Mouse (Mus musculus) heart, adult 2 months (tissue): ENCODE results near the gene Lsm14a. TPM values are rescaled to one million over a fixed set of nuclear protein-coding genes. Genes with fewer than 3 reads are reported as not detected.
A peak's percentile ranks its signal among the peaks of the same experiment; 100 is the strongest.
"Not testable (repeated sequence)": the region's sequence is repeated elsewhere in the genome, so short reads cannot be mapped to it uniquely, and the experiment has no call there.

ENCODE experiments used
- DNase-seq, 2 experiments: peaks; one replicate each; pipeline ENCODE4 v3.0.0; 2021
- H3K27ac ChIP-seq: fragments of 200-600 bp; 2 replicates; pipeline ENCODE4 v1.8.1; 2022
- H3K27me3 ChIP-seq: fragments of 200-500 bp; 2 replicates; pipeline ENCODE4 v1.6.1; 2012; ENCODE audit warnings: mild to moderate bottlenecking, low read length, inconsistent platforms, mixed read lengths; ENCODE audit not compliant: control insufficient read depth, insufficient read depth
- H3K36me3 ChIP-seq: fragments of 200-500 bp; 2 replicates; pipeline ENCODE4 v1.6.1; 2012; ENCODE audit warnings: low read length, inconsistent platforms; ENCODE audit not compliant: control insufficient read depth, insufficient read depth
- H3K4me1 ChIP-seq: fragments of 200-500 bp; 2 replicates; pipeline ENCODE4 v1.6.1; 2011; ENCODE audit warnings: low read length; ENCODE audit not compliant: control insufficient read depth, insufficient read depth
- H3K4me3 ChIP-seq: fragments of 200-600 bp; 2 replicates; pipeline ENCODE4 v1.8.1; 2022
- H3K79me2 ChIP-seq: fragments of 200-500 bp; replicated peaks from 2 replicates; pipeline ENCODE4 v1.6.1; 2012; ENCODE audit warnings: mild to moderate bottlenecking, inconsistent platforms, low read length, moderate library complexity, mixed read lengths; ENCODE audit not compliant: control insufficient read depth, insufficient read depth
- H3K9ac ChIP-seq: fragments of 200-500 bp; 2 replicates; pipeline ENCODE4 v1.6.1; 2012; ENCODE audit warnings: low read depth, mild to moderate bottlenecking, control low read depth, inconsistent platforms, low read length, mixed read lengths
- CTCF ChIP-seq: fragments of 200-600 bp; IDR thresholded peaks from 2 replicates; pipeline ENCODE4 v1.8.1; 2022; ENCODE audit warnings: antibody characterized with exemption, mild to moderate bottlenecking, moderate library complexity
- EP300 ChIP-seq: fragments of 200-500 bp; IDR thresholded peaks from 2 replicates; pipeline ENCODE4 v1.6.1; 2011; ENCODE audit warnings: low read depth, low read length, control low read depth; ENCODE audit not compliant: insufficient read depth
- POLR2A ChIP-seq: fragments of 200-500 bp; IDR thresholded peaks from 2 replicates; pipeline ENCODE4 v1.6.1; 2011; ENCODE audit warnings: mild to moderate bottlenecking, low read depth, low read length, control low read depth; ENCODE audit not compliant: insufficient read depth
- WGBS: fragments of 180-500 bp; shearing (Covaris S2); methylation state at CpG from one replicate; pipeline ENCODE4 v1.1.7; 2018; 5-methylcytosine and 5-hydroxymethylcytosine counted together
- intact Hi-C: fragments of 180-260 bp; cut with DNase I; formaldehyde crosslinking; loops from one replicate; pipeline ENCODE4 v1.15.1; 2025
- polyA plus RNA-seq: library from polyadenylated mRNA; depleted of rRNA; stranded (reverse); fragments of >200 nt; gene quantifications from 2 replicates; pipeline ENCODE4 v1.2.3, GENCODE M21; 2012
- total RNA-seq, 2 experiments: library from RNA; stranded (reverse); gene quantifications; 2 replicates each; pipeline ENCODE4 v1.2.3; 2021

Lsm14a gene
- total and polyA plus RNA-seq, 3 experiments: 42.9 to 88.3 (median 86.9) TPM

- no peaks in the 10 kb centered on the region for H3K36me3 ChIP-seq
- TF ChIP-seq EP300 (no peak), POLR2A (no peak), CTCF (no peak)
- WGBS: 82% methylated on average over 10 of the region's 10 CpGs
- H3K27ac ChIP-seq: no peak overlapping the region
- no peak for DNase-seq
- H3K4me1 ChIP-seq: no peaks in the 10 kb centered on the region; the same call in 1 of the 2 replicates
- H3K79me2 ChIP-seq: no peaks in the 10 kb centered on the region
- H3K27me3 ChIP-seq: no peaks in the 10 kb centered on the region
- intact Hi-C loops: no loop called here
- no peak overlapping the region for H3K4me3 ChIP-seq
- no peak overlapping the region for H3K9ac ChIP-seq
Measured at GRCm38 (mm10) chr7:34342040-34342793, 50.9 kb downstream of the Lsm14a start.

GRCm38 (mm10) chr7:34340841-34341240 lies 52.3 kb downstream of the Lsm14a start:
- H3K27me3 ChIP-seq: no peaks in the 10 kb centered on the region
- no peaks in the 10 kb centered on the region for H3K79me2 ChIP-seq
- no peak for TF ChIP-seq CTCF
- TF ChIP-seq EP300: no peak
- H3K4me3 ChIP-seq: no peak overlapping the region
- intact Hi-C loops: no loop called here
- 68% methylated on average over 5 of the region's 5 CpGs for WGBS
- H3K27ac ChIP-seq: no peak overlapping the region
- H3K36me3 ChIP-seq: no peaks in the 10 kb centered on the region
- H3K9ac ChIP-seq: no peak overlapping the region
- DNase-seq: no peak
- no peaks in the 10 kb centered on the region; the same call in 1 of the 2 replicates for H3K4me1 ChIP-seq

- Histone ChIP-seq H3K27ac (no peak overlapping the region), H3K79me2 (no peaks in the 10 kb centered on the region), H3K4me1 (no peaks in the 10 kb centered on the region; the same call in 1 of the 2 replicates), H3K4me3 (no peak overlapping the region), H3K36me3 (no peaks in the 10 kb centered on the region), H3K9ac (no peak overlapping the region), H3K27me3 (no peaks in the 10 kb centered on the region)
- 74% methylated on average over 5 of the region's 5 CpGs for WGBS
- no peak for TF ChIP-seq CTCF
- no peak for TF ChIP-seq POLR2A
- TF ChIP-seq EP300: no peak
- intact Hi-C loops: loop anchor here (5.0 kb wide), 1 partner anchor 72 kb away; no protein-coding TSS in a partner anchor
- DNase-seq: no peak
Measured at GRCm38 (mm10) chr7:34339164-34339489, 54.0 kb downstream of the Lsm14a start.

GRCm38 (mm10) chr7:34338445-34339163 lies 54.5 kb downstream of the Lsm14a start:
- WGBS: 61% methylated on average over 9 of the region's 9 CpGs
- Histone ChIP-seq H3K79me2 (no peaks in the 10 kb centered on the region), H3K27me3 (no peaks in the 10 kb centered on the region), H3K4me1 (no peaks in the 10 kb centered on the region; the same call in 1 of the 2 replicates), H3K36me3 (no peaks in the 10 kb centered on the region), H3K4me3 (no peak overlapping the region), H3K27ac (no peak overlapping the region), H3K9ac (no peak overlapping the region)
- no peak for DNase-seq
- intact Hi-C loops: loop anchor here (5.0 kb wide), 1 partner anchor 71 kb away; no protein-coding TSS in a partner anchor
- TF ChIP-seq EP300 (no peak), CTCF (no peak), POLR2A (no peak)

GRCm38 (mm10) chr7:34337268-34337667 lies 55.8 kb downstream of the Lsm14a start:
- no peaks in the 10 kb centered on the region for H3K27me3 ChIP-seq
- intact Hi-C loops: loop anchor here (5.0 kb wide), 1 partner anchor 70 kb away; no protein-coding TSS in a partner anchor
- H3K36me3 ChIP-seq: no peaks in the 10 kb centered on the region
- no peak overlapping the region for H3K27ac ChIP-seq
- no peak for DNase-seq
- H3K79me2 ChIP-seq: no peaks in the 10 kb centered on the region
- H3K4me1 ChIP-seq: no peaks in the 10 kb centered on the region
- H3K4me3 ChIP-seq: no peak overlapping the region
- TF ChIP-seq CTCF (no peak), POLR2A (no peak), EP300 (no peak)
- WGBS: 61% methylated on average over 2 of the region's 2 CpGs
- no peak overlapping the region for H3K9ac ChIP-seq

- not testable (repeated sequence) for H3K4me3 ChIP-seq, H3K4me1 ChIP-seq, H3K79me2 ChIP-seq, DNase-seq, H3K27me3 ChIP-seq, H3K27ac ChIP-seq, H3K36me3 ChIP-seq, H3K9ac ChIP-seq
- 93% methylated on average over 1 of the region's 1 CpGs for WGBS
- TF ChIP-seq CTCF: peak; percentile 58
- intact Hi-C loops: loop anchor here (5.0 kb wide), 1 partner anchor 69 kb away; no protein-coding TSS in a partner anchor
Measured at GRCm38 (mm10) chr7:34336545-34336944, 56.6 kb downstream of the Lsm14a start.
